Comparison of ENCODE assay signal across 8 mouse cellular contexts in genomic region chr12:53248101-53248727, GRCm38 (mm10). TPM values are rescaled to one million over a fixed set of nuclear protein-coding genes. Genes with fewer than 3 reads are reported as not detected.
DNase-seq lines count a peak whose midpoint lies in the region; ATAC-seq lines count a peak whose summit lies in the region.

Gene Npas3, plus strand, starts transcription at chr12:53248677.

- peaks cover 9% of the 10 kb centered on the region for H3K4me1 ChIP-seq in embryonic facial prominence, embryonic 14.5 days (ENCODE audit: control insufficient read depth, insufficient read depth, low read length)

- no peak within 1 kb of the TSS for H3K27ac ChIP-seq in embryonic facial prominence, embryonic 14.5 days (replicated peaks; ENCODE audit: low read depth, low read length)

- intact Hi-C loops in left cerebral cortex, postnatal 25 days (cut with DNase I): loop anchor here (1.0 to 5.0 kb wide), 2 partner anchors 106 to 215 kb away; no protein-coding TSS in a partner anchor

- H3K27me3 ChIP-seq in embryonic facial prominence, embryonic 14.5 days (replicated peaks; ENCODE audit: control insufficient read depth, insufficient read depth, low read length): peaks cover 66% of the 10 kb centered on the region

- no peaks in the 10 kb centered on the region for H3K9me3 ChIP-seq in embryonic facial prominence, embryonic 14.5 days (ENCODE audit: control insufficient read depth, low read length)

- H3K4me2 ChIP-seq in embryonic facial prominence, embryonic 14.5 days (ENCODE audit: low read depth, low read length): peak within 1 kb of the TSS; percentile 99

- peak within 1 kb of the TSS; percentile 59 for H3K4me3 ChIP-seq in embryonic facial prominence, embryonic 14.5 days (ENCODE audit: low read depth, low read length)

- no peaks in the 10 kb centered on the region for H3K36me3 ChIP-seq in embryonic facial prominence, embryonic 14.5 days (ENCODE audit: control insufficient read depth, insufficient read depth, low read length)

- ATAC-seq in embryonic facial prominence, embryonic 14.5 days (ENCODE audit: low read depth): peak; percentile 60
- no peak for ATAC-seq in megakaryocyte-erythroid progenitor cell, adult 5-6 weeks (replicated peaks; ENCODE audit: low FRiP score, low TSS enrichment, poor library complexity, severe bottlenecking)

- WGBS in embryonic facial prominence, embryonic 14.5 days: 0% methylated on average over 33 of the region's 62 CpGs

- peak within 1 kb of the TSS; percentile 73 for H3K9ac ChIP-seq in embryonic facial prominence, embryonic 14.5 days (ENCODE audit: low read depth, low read length)

- DNase-seq in adrenal gland, adult 2 months: peak; percentile 49
- no peak for DNase-seq in adrenal gland, adult 8-10 months
- peak; percentile 85 for DNase-seq in Muller cell, postnatal 12 days (ENCODE audit: inconsistent ontology term)
- DNase-seq in embryonic facial prominence, embryonic 14.5 days (ENCODE audit: low spot score): peak; percentile 69
- DNase-seq in heart, postnatal 4 days: peak; percentile 12
- peak; percentile 61 to 64 for DNase-seq in left cerebral cortex, postnatal 25 days (ENCODE audit: low spot score in 2 of 2)
- peak; percentile 85 for DNase-seq in neural tube, embryonic 10.5 days (ENCODE audit: extremely low spot score, low spot score)

RNA-seq across cellular contexts. Expression of gene Npas3, which starts in this region (rescaled TPM):
- total RNA-seq in adrenal gland, adult 2 months (2021): 1 to 10 TPM; 2.1 to 4.4 TPM
- 0.98 and 2.3 TPM in 2 replicates for polyA plus RNA-seq in adrenal gland, adult 2 months (2012; rRNA removed)
- 1 to 10 TPM; 1.9 to 4.7 (median 2.8) TPM for total RNA-seq in adrenal gland, adult 8-10 months (2022)
- polyA plus RNA-seq in embryonic facial prominence, embryonic 14.5 days (2014; fragmentation: Nextera tagmentation; extraction: Ambion mirVana): 4.4 and 4.7 TPM in 2 replicates
- total RNA-seq in heart, postnatal 4 days (2021): 1 to 10 TPM; 2.4 to 3.2 TPM
- 10 to 100 TPM; 19.0 to 25.4 TPM for total RNA-seq in left cerebral cortex, postnatal 25 days (2021)
- not detected in 2 replicates for total RNA-seq in megakaryocyte-erythroid progenitor cell, adult 5-6 weeks (2014; fragmentation: Nextera tagmentation)
- 0.05 TPM in 1 of 2 replicates, not detected in the other for total RNA-seq in megakaryocyte-erythroid progenitor cell, adult 5-6 weeks (2017)
